Mouse (Mus musculus): ENCODE data around the gene Kng2.
A peak's percentile ranks its signal among the peaks of the same experiment; 100 is the strongest.
"Not testable (repeated sequence)": the region's sequence is repeated elsewhere in the genome, so short reads cannot be mapped to it uniquely, and the experiment has no call there.

The Kng2 gene

GRCm38 (mm10) chr16:22956085-22956439, 73.2 kb downstream of the Kng2 start:
- DNase-seq (ENCODE audit: extremely low spot score) = no peak

GRCm38 (mm10) chr16:22955397-22956084, 73.7 kb downstream of the Kng2 start:
- peak; percentile 52 for DNase-seq (ENCODE audit: extremely low spot score)

DNA sequence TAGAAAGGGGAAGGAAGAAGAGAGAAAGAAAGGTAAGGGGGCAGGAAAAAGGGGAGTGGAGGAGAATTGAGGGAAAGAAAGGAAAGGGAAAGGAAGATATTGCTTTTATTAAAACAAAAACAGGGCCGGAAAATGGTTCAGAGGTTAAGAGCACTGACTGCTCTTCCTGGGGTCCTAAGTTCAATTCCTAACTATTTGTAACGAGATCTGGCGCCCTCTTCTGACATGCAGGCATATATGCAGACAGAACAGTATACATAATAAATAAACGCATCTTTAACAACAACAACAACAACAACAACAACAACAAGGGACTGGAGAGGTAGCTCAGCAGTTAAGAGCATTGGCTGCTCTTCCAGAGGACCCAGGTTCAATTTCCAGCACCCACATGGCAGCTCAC, 76.2 kb downstream of the Kng2 start:
- no peak for DNase-seq (ENCODE audit: extremely low spot score)

GRCm38 (mm10) chr16:22950840-22951395, 78.4 kb downstream of the Kng2 start, which contains the start of gene Hrg:
Hrg (plus strand) TSS chr16:22951072.
- no peak for DNase-seq (ENCODE audit: extremely low spot score)

GRCm38 (mm10) chr16:22947371-22947770, 81.9 kb downstream of the Kng2 start:
- no peak for DNase-seq (ENCODE audit: extremely low spot score)

GRCm38 (mm10) chr16:22941825-22942476, 87.3 kb downstream of the Kng2 start:
- not testable (repeated sequence) for DNase-seq (ENCODE audit: extremely low spot score)

- no peak for DNase-seq (ENCODE audit: extremely low spot score)
These were observed 90.1 kb downstream of the Kng2 start for GRCm38 (mm10) chr16:22939120-22939695.

DNA sequence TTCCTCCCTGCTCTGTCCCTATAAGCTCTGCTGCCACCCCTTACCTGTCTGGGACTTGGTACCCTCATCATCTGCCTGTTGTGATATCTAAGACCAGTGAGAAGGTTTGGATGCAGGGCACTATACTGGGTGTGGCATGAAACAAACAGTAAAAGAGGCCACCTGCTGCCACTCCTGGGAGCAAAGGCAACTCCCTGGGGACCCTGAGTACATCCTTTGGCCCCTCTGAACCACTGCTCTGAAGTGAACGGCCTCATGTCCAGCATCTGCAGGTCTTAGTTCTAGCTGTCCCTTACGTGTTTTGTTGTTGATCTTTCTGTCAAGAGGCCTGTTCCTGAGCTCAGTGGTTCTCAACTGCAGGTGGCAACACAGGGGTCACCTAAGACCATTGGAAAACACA, 90.7 kb downstream of the Kng2 start:
- no peak for DNase-seq (ENCODE audit: extremely low spot score)

DNA sequence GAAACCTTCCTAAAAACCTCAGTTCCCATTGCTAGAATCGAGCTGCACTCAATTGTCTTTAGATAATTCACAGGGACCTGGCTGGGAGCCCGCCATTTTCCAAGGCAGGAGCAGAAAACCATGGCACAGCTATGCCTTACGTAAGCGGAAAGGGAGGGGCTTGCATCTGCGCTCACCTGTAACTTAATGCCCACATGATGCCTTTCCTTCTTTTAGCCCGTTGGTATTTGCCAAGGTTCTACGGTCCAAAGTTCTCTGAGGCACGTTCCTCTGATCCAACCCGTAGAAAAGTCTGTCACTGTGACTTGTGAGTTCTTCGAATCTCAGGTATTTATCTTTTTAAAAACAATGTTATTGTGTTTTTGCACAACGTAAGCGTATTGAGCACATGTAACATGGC, 91.7 kb downstream of the Kng2 start:
- DNase-seq (ENCODE audit: extremely low spot score) = no peak

All from embryo, embryonic 9.5 days (tissue).